Mouse (Mus musculus): ENCODE measurements around the gene Ankrd2. TPM values are rescaled to one million over a fixed set of nuclear protein-coding genes. Genes with fewer than 3 reads are reported as not detected.

The Ankrd2 gene
- polyA plus RNA-seq (2014; fragmentation: Illumina TruSeq; extraction: RNeasy Lipid Tissue Mini Kit (QIAGEN cat#74804); ENCODE audit: low read depth, low replicate concordance): not detected

GRCm38 (mm10) chr19:42035456-42036248 is at the start of gene Ankrd2:
Ankrd2 (plus strand) TSS chr19:42036000.

GRCm38 (mm10) chr19:42045269-42046102 is 9.7 kb downstream of the Ankrd2 start, which contains the start of gene Hoga1:
Hoga1 (plus strand) TSS chr19:42045610.

GRCm38 (mm10) chr19:42051948-42052347 is 16.1 kb downstream of the Ankrd2 start, which contains the start of gene 4933411K16Rik:
4933411K16Rik (plus strand) TSS chr19:42052248.

GRCm38 (mm10) chr19:42086166-42086565 is 50.4 kb downstream of the Ankrd2 start, which contains the start of gene Morn4:
Morn4 (minus strand) TSS chr19:42086357.

GRCm38 (mm10) chr19:42089748-42090595 is 54.2 kb downstream of the Ankrd2 start, which contains the start of gene Pi4k2a:
Pi4k2a (plus strand) TSS chr19:42090470.

Other genes with a start within 250 kb of the Ankrd2 start
- gene Arhgap19, start 234.0 kb upstream of the Ankrd2 start, polyA plus RNA-seq (2014; fragmentation: Illumina TruSeq; extraction: RNeasy Lipid Tissue Mini Kit (QIAGEN cat#74804); ENCODE audit: low read depth, low replicate concordance): 1.4 TPM
- gene Frat1, start 206.0 kb upstream of the Ankrd2 start, polyA plus RNA-seq (2014; fragmentation: Illumina TruSeq; extraction: RNeasy Lipid Tissue Mini Kit (QIAGEN cat#74804); ENCODE audit: low read depth, low replicate concordance): 0.32 TPM
- 0.73 TPM for gene Frat2, start 187.9 kb upstream of the Ankrd2 start, polyA plus RNA-seq (2014; fragmentation: Illumina TruSeq; extraction: RNeasy Lipid Tissue Mini Kit (QIAGEN cat#74804); ENCODE audit: low read depth, low replicate concordance)
- gene Rrp12, start 139.8 kb upstream of the Ankrd2 start, polyA plus RNA-seq (2014; fragmentation: Illumina TruSeq; extraction: RNeasy Lipid Tissue Mini Kit (QIAGEN cat#74804); ENCODE audit: low read depth, low replicate concordance): 0.32 TPM
- 398 TPM for gene Pgam1, start 124.1 kb upstream of the Ankrd2 start, polyA plus RNA-seq (2014; fragmentation: Illumina TruSeq; extraction: RNeasy Lipid Tissue Mini Kit (QIAGEN cat#74804); ENCODE audit: low read depth, low replicate concordance)
- gene Exosc1, start 102.6 kb upstream of the Ankrd2 start, polyA plus RNA-seq (2014; fragmentation: Illumina TruSeq; extraction: RNeasy Lipid Tissue Mini Kit (QIAGEN cat#74804); ENCODE audit: low read depth, low replicate concordance): 21.0 TPM
- gene Zdhhc16, start 102.5 kb upstream of the Ankrd2 start, polyA plus RNA-seq (2014; fragmentation: Illumina TruSeq; extraction: RNeasy Lipid Tissue Mini Kit (QIAGEN cat#74804); ENCODE audit: low read depth, low replicate concordance): 27.7 TPM
- 8.0 TPM for gene Mms19, start 54.8 kb upstream of the Ankrd2 start, polyA plus RNA-seq (2014; fragmentation: Illumina TruSeq; extraction: RNeasy Lipid Tissue Mini Kit (QIAGEN cat#74804); ENCODE audit: low read depth, low replicate concordance)
- gene Ubtd1, start 54.2 kb upstream of the Ankrd2 start, polyA plus RNA-seq (2014; fragmentation: Illumina TruSeq; extraction: RNeasy Lipid Tissue Mini Kit (QIAGEN cat#74804); ENCODE audit: low read depth, low replicate concordance): not detected
- 61.7 TPM for gene Hoga1, start 9.6 kb downstream of the Ankrd2 start, polyA plus RNA-seq (2014; fragmentation: Illumina TruSeq; extraction: RNeasy Lipid Tissue Mini Kit (QIAGEN cat#74804); ENCODE audit: low read depth, low replicate concordance)
- gene 4933411K16Rik, start 16.2 kb downstream of the Ankrd2 start, polyA plus RNA-seq (2014; fragmentation: Illumina TruSeq; extraction: RNeasy Lipid Tissue Mini Kit (QIAGEN cat#74804); ENCODE audit: low read depth, low replicate concordance): not detected
- gene Morn4, start 50.4 kb downstream of the Ankrd2 start, polyA plus RNA-seq (2014; fragmentation: Illumina TruSeq; extraction: RNeasy Lipid Tissue Mini Kit (QIAGEN cat#74804); ENCODE audit: low read depth, low replicate concordance): 1.1 TPM
- gene Pi4k2a, start 54.5 kb downstream of the Ankrd2 start, polyA plus RNA-seq (2014; fragmentation: Illumina TruSeq; extraction: RNeasy Lipid Tissue Mini Kit (QIAGEN cat#74804); ENCODE audit: low read depth, low replicate concordance): 8.7 TPM
- gene Avpi1, start 93.1 kb downstream of the Ankrd2 start, polyA plus RNA-seq (2014; fragmentation: Illumina TruSeq; extraction: RNeasy Lipid Tissue Mini Kit (QIAGEN cat#74804); ENCODE audit: low read depth, low replicate concordance): 1.2 TPM
- gene Marveld1, start 111.4 kb downstream of the Ankrd2 start, polyA plus RNA-seq (2014; fragmentation: Illumina TruSeq; extraction: RNeasy Lipid Tissue Mini Kit (QIAGEN cat#74804); ENCODE audit: low read depth, low replicate concordance): 7.7 TPM
- gene Zfyve27, start 128.0 kb downstream of the Ankrd2 start, polyA plus RNA-seq (2014; fragmentation: Illumina TruSeq; extraction: RNeasy Lipid Tissue Mini Kit (QIAGEN cat#74804); ENCODE audit: low read depth, low replicate concordance): 3.9 TPM
- not detected for gene Sfrp5, start 166.3 kb downstream of the Ankrd2 start, polyA plus RNA-seq (2014; fragmentation: Illumina TruSeq; extraction: RNeasy Lipid Tissue Mini Kit (QIAGEN cat#74804); ENCODE audit: low read depth, low replicate concordance)
- gene Golga7b, start 211.6 kb downstream of the Ankrd2 start, polyA plus RNA-seq (2014; fragmentation: Illumina TruSeq; extraction: RNeasy Lipid Tissue Mini Kit (QIAGEN cat#74804); ENCODE audit: low read depth, low replicate concordance): not detected

Measured in kidney, adult 10 weeks (tissue).